Mouse (Mus musculus) spleen, adult 2 months (tissue): ENCODE measurements around the gene Scd3.

Experiments used
- CTCF ChIP-seq: fragments of 200-500 bp; IDR thresholded peaks from 2 replicates; pipeline ENCODE4 v1.5.1; 2011; ENCODE audit warnings: mild to moderate bottlenecking, inconsistent platforms; ENCODE audit not compliant: insufficient read depth, insufficient read length, insufficient replicate concordance; ENCODE audit errors: extremely low read depth
- POLR2A ChIP-seq: fragments of 200-500 bp; IDR thresholded peaks from 2 replicates; pipeline ENCODE4 v1.6.1; 2011; ENCODE audit warnings: low read depth, low read length, inconsistent platforms

DNA sequence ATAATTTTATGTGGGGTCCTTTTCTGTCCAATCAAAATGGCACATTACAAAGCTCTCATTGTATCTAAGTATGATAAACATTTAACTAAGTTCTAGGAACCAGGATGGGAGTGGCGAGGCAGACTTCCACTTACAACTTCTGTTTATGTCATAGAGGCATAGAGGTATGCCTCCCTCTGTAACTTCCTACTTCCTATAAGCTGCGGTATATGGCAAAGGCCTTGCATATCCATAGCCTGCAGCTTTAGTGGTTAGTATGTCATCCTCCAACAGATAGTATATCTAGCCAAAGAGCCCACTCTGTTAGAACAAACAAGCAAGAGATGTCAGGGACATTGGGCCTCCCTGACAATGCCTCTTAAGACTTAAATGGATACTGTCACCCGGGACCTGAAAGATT, 26.3 kb upstream of the Scd3 start:
- no peak for TF ChIP-seq CTCF
- TF ChIP-seq POLR2A: no peak
